Mouse (Mus musculus) c-Kit-positive CD71-positive TER-119-negative erythroid progenitor cells, embryonic 14.5 days (primary cell): ENCODE measurements around the gene Trub2.
A peak's percentile ranks its signal among the peaks of the same experiment; 100 is the strongest.

Experiments
- DNase-seq: peaks from one replicate; pipeline ENCODE4 v3.0.0-alpha.2; 2013; ENCODE audit warnings: low read depth

The Trub2 gene

GRCm38 (mm10) chr2:29773323-29773722 lies 15.0 kb downstream of the Trub2 start:
- no peak for DNase-seq

- no peak for DNase-seq
Measured at GRCm38 (mm10) chr2:29771611-29772461, 16.5 kb downstream of the Trub2 start.

GRCm38 (mm10) chr2:29770162-29770561 lies 18.1 kb downstream of the Trub2 start:
- no peak for DNase-seq

- DNase-seq = no peak
Measured at GRCm38 (mm10) chr2:29768901-29769300, 19.4 kb downstream of the Trub2 start.

GRCm38 (mm10) chr2:29767976-29768709 lies 20.2 kb downstream of the Trub2 start:
- no peak for DNase-seq

- DNase-seq = peak; percentile 53
Measured at GRCm38 (mm10) chr2:29764831-29765230, 23.5 kb downstream of the Trub2 start.

- no peak for DNase-seq
Measured at GRCm38 (mm10) chr2:29755693-29756092, 32.6 kb downstream of the Trub2 start.

- no peak for DNase-seq
Measured at GRCm38 (mm10) chr2:29752397-29752796, 35.9 kb downstream of the Trub2 start.

- no peak for DNase-seq
Measured at GRCm38 (mm10) chr2:29751497-29751896, 36.8 kb downstream of the Trub2 start, which contains the start of gene Gm13420. Gene Gm13420 (minus strand): TSS chr2:29751685.

GRCm38 (mm10) chr2:29748499-29748898 lies 39.8 kb downstream of the Trub2 start:
- DNase-seq = no peak

- peak; percentile 8 for DNase-seq
Measured at GRCm38 (mm10) chr2:29747852-29748251, 40.5 kb downstream of the Trub2 start.

- no peak for DNase-seq
Measured at GRCm38 (mm10) chr2:29747188-29747782, 41.0 kb downstream of the Trub2 start.

- no peak for DNase-seq
Measured at GRCm38 (mm10) chr2:29744256-29744655, 44.0 kb downstream of the Trub2 start.

GRCm38 (mm10) chr2:29741207-29741606 lies 47.1 kb downstream of the Trub2 start:
- no peak for DNase-seq

GRCm38 (mm10) chr2:29739368-29739767 lies 48.9 kb downstream of the Trub2 start:
- DNase-seq = no peak

- no peak for DNase-seq
Measured at GRCm38 (mm10) chr2:29738799-29739198, 49.5 kb downstream of the Trub2 start.

GRCm38 (mm10) chr2:29737209-29737925 lies 50.9 kb downstream of the Trub2 start:
- DNase-seq = no peak

GRCm38 (mm10) chr2:29735708-29736107 lies 52.6 kb downstream of the Trub2 start:
- DNase-seq = no peak

GRCm38 (mm10) chr2:29733348-29733747 lies 55.0 kb downstream of the Trub2 start:
- DNase-seq = no peak

- no peak for DNase-seq
Measured at GRCm38 (mm10) chr2:29732559-29732958, 55.7 kb downstream of the Trub2 start.

- DNase-seq = peak; percentile 22
Measured at GRCm38 (mm10) chr2:29731545-29731944, 56.8 kb downstream of the Trub2 start.

GRCm38 (mm10) chr2:29729500-29729899 lies 58.8 kb downstream of the Trub2 start:
- DNase-seq = no peak
